Mouse (Mus musculus) cerebellum, adult 2 months (tissue): ENCODE results near the gene Ldlrad3.

ENCODE experiments used
- CTCF ChIP-seq: fragments of 200-500 bp; IDR thresholded peaks from 2 replicates; pipeline ENCODE4 v1.5.1; 2011; ENCODE audit warnings: low read depth, mild to moderate bottlenecking, control low read depth, low read length, moderate library complexity, borderline replicate concordance; ENCODE audit not compliant: insufficient read depth
- POLR2A ChIP-seq: fragments of 200-500 bp; IDR thresholded peaks from 2 replicates; pipeline ENCODE4 v1.6.1; 2011; ENCODE audit warnings: low read length, control low read depth, borderline replicate concordance; ENCODE audit not compliant: insufficient read depth

DNA sequence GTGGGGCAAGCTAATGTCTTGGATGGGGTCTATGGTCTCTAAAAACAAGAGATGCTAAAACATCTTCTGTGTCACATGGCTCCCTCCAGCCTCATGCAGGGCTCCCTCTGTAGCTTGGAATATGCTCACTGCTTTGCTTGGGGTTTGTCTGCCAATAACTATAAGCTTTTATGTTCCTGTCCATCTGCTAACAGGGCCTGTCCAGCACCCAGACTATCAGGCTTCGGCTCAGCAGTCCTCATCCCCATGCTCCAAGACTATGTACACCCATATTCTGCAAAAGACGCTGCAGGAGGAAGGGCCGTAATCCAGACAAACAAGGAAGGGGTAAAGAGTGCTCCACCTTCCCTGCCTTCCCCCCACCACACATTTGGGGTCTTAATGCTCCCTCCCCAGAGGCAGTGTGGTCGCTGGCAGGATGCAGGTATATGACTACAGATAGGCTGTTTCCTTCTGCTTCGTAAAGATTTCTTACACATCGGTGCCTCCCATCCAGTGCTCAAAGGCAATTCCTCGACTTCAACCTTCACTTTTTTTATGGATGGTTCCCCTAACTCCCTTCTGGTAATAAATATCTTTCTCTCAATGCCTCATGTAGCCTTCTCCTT is 123.2 kb downstream of the Ldlrad3 start:
- TF ChIP-seq POLR2A (no peak), CTCF (no peak)
